Mouse (Mus musculus) hindbrain, embryonic 14.5 days (tissue): Measurements from ENCODE around the gene Rwdd2a. TPM values are rescaled to one million over a fixed set of nuclear protein-coding genes. Genes with fewer than 3 reads are reported as not detected.

Experiments
- ATAC-seq: fragments of 200-750 bp; cut with Nextera tagmentation; 2 replicates; pipeline ENCODE4 v1.8.0; 2017; ENCODE audit warnings: moderate number of reproducible peaks, mild to moderate bottlenecking, moderate TSS enrichment, moderate library complexity; ENCODE audit not compliant: low FRiP score
- DNase-seq: peaks from one replicate; pipeline ENCODE4 v3.0.0-alpha.2; 2015; ENCODE audit warnings: low spot score
- H3K27ac ChIP-seq: fragments of 300-500 bp; sonication (generic); 2 replicates; pipeline ENCODE4 v1.5.1; 2014; ENCODE audit warnings: mild to moderate bottlenecking, moderate library complexity
- H3K27me3 ChIP-seq: fragments of 300-500 bp; sonication (generic); 2 replicates; pipeline ENCODE4 v1.6.1; 2014; ENCODE audit warnings: mild to moderate bottlenecking, low read length, mixed read lengths; ENCODE audit not compliant: control insufficient read depth, insufficient read depth
- H3K36me3 ChIP-seq: fragments of 300-500 bp; sonication (generic); replicated peaks from 2 replicates; pipeline ENCODE4 v1.6.1; 2014; ENCODE audit not compliant: control insufficient read depth, insufficient read depth
- H3K4me1 ChIP-seq: fragments of 300-500 bp; sonication (generic); replicated peaks from 2 replicates; pipeline ENCODE4 v1.6.1; 2014; ENCODE audit warnings: antibody characterized with exemption, low read length, mixed read lengths; ENCODE audit not compliant: control insufficient read depth, insufficient read depth
- H3K4me2 ChIP-seq: fragments of 300-500 bp; sonication (generic); replicated peaks from 2 replicates; pipeline ENCODE4 v1.6.1; 2014; ENCODE audit warnings: mild to moderate bottlenecking, moderate library complexity
- H3K4me3 ChIP-seq: fragments of 300-500 bp; sonication (generic); replicated peaks from 2 replicates; pipeline ENCODE4 v1.5.1; 2014; ENCODE audit warnings: mild to moderate bottlenecking, low read length
- H3K9ac ChIP-seq: fragments of 300-500 bp; sonication (generic); 2 replicates; pipeline ENCODE4 v1.6.1; 2014
- H3K9me3 ChIP-seq: fragments of 300-500 bp; sonication (generic); 2 replicates; pipeline ENCODE4 v1.6.1; 2016; ENCODE audit warnings: low read length; ENCODE audit not compliant: control insufficient read depth
- WGBS: fragments of 180-500 bp; shearing (Covaris S2); extraction: QIAGEN DNeasy Blood & Tissue Kit; methylation state at CpG from one replicate; pipeline ENCODE4 v1.1.7; 2014; 5-methylcytosine and 5-hydroxymethylcytosine counted together
- polyA plus RNA-seq: library from polyadenylated mRNA; unstranded; fragments of >200 nt; fragmentation: Nextera tagmentation; extraction: Ambion mirVana; gene quantifications from 2 replicates; pipeline ENCODE4 v1.2.1, GENCODE M21; 2014

Gene Rwdd2a
- polyA plus RNA-seq, 1 experiment from 2014 or later, result 26.6 TPM

GRCm38 (mm10) chr9:86554641-86555040, 17.1 kb upstream of the Rwdd2a start:
- no peak overlapping the region for H3K9ac ChIP-seq
- H3K4me1 ChIP-seq, result no peaks in the 10 kb centered on the region
- no peak overlapping the region for H3K27ac ChIP-seq
- WGBS, result 91% methylated on average over 4 of the region's 4 CpGs
- H3K4me3 ChIP-seq, result no peak overlapping the region
- DNase-seq (no peak), ATAC-seq (no peak)
- no peaks in the 10 kb centered on the region for H3K27me3 ChIP-seq
- no peak overlapping the region for H3K4me2 ChIP-seq
- no peaks in the 10 kb centered on the region for H3K9me3 ChIP-seq
- peaks cover 91% of the 10 kb centered on the region for H3K36me3 ChIP-seq

- Histone ChIP-seq H3K9ac (no peak overlapping the region), H3K36me3 (peaks cover 94% of the 10 kb centered on the region), H3K27me3 (no peaks in the 10 kb centered on the region), H3K4me2 (no peak overlapping the region), H3K9me3 (no peaks in the 10 kb centered on the region), H3K4me3 (no peak overlapping the region), H3K4me1 (no peaks in the 10 kb centered on the region), H3K27ac (no peak overlapping the region)
- ATAC-seq (no peak), DNase-seq (no peak)
- WGBS, result 89% methylated on average over 3 of the region's 3 CpGs
Observed at GRCm38 (mm10) chr9:86560543-86560942, 11.2 kb upstream of the Rwdd2a start.

GRCm38 (mm10) chr9:86569314-86569910, 2.4 kb upstream of the Rwdd2a start:
- peaks cover 50% of the 10 kb centered on the region for H3K36me3 ChIP-seq
- 84% methylated on average over 3 of the region's 3 CpGs for WGBS
- peaks cover 9% of the 10 kb centered on the region for H3K4me1 ChIP-seq
- no peak for ATAC-seq
- no peaks in the 10 kb centered on the region for H3K27me3 ChIP-seq
- no peaks in the 10 kb centered on the region for H3K9me3 ChIP-seq
- no peak overlapping the region for H3K9ac ChIP-seq
- no peak overlapping the region for H3K4me3 ChIP-seq
- no peak overlapping the region for H3K27ac ChIP-seq
- no peak overlapping the region for H3K4me2 ChIP-seq
- no peak for DNase-seq

GRCm38 (mm10) chr9:86570261-86570890, 1.4 kb upstream of the Rwdd2a start:
- no peaks in the 10 kb centered on the region for H3K9me3 ChIP-seq
- peak overlapping the region; percentile 99 for H3K4me2 ChIP-seq
- DNase-seq (no peak), ATAC-seq (no peak)
- H3K4me1 ChIP-seq, result peaks cover 9% of the 10 kb centered on the region
- H3K36me3 ChIP-seq, result peaks cover 40% of the 10 kb centered on the region
- H3K9ac ChIP-seq, result peak overlapping the region; percentile 68
- H3K27me3 ChIP-seq, result no peaks in the 10 kb centered on the region
- WGBS, result 80% methylated on average over 10 of the region's 10 CpGs
- H3K4me3 ChIP-seq, result peak overlapping the region; percentile 78
- H3K27ac ChIP-seq, result no peak overlapping the region

GRCm38 (mm10) chr9:86570946-86571345, 845 bp upstream of the Rwdd2a start:
- peaks cover 9% of the 10 kb centered on the region for H3K4me1 ChIP-seq
- no peak for ATAC-seq
- DNase-seq, result no peak

GRCm38 (mm10) chr9:86572196-86572595, 405 bp downstream of the Rwdd2a start:
- H3K4me1 ChIP-seq, result peaks cover 9% of the 10 kb centered on the region

More at GRCm38 (mm10) chr9:86570946-86571345, 845 bp upstream of the Rwdd2a start:
- peaks cover 35% of the 10 kb centered on the region for H3K36me3 ChIP-seq
- no peaks in the 10 kb centered on the region for H3K9me3 ChIP-seq
- H3K27me3 ChIP-seq, result no peaks in the 10 kb centered on the region
- 22% methylated on average over 8 of the region's 8 CpGs for WGBS
- H3K4me3 ChIP-seq, result peak overlapping the region; percentile 78
- no peak overlapping the region for H3K27ac ChIP-seq
- peak overlapping the region; percentile 99 for H3K4me2 ChIP-seq
- peak overlapping the region; percentile 68 for H3K9ac ChIP-seq

GRCm38 (mm10) chr9:86572636-86573291, 973 bp downstream of the Rwdd2a start:
- peak overlapping the region; percentile 78 for H3K4me3 ChIP-seq
- H3K4me1 ChIP-seq, result peaks cover 9% of the 10 kb centered on the region
- H3K4me2 ChIP-seq, result peak overlapping the region; percentile 99
- peaks cover 17% of the 10 kb centered on the region for H3K36me3 ChIP-seq
- no peak overlapping the region for H3K27ac ChIP-seq
- H3K27me3 ChIP-seq, result no peaks in the 10 kb centered on the region
- peak overlapping the region; percentile 68; the same call in 1 of the 2 replicates for H3K9ac ChIP-seq
- DNase-seq (peak; percentile 75), ATAC-seq (no peak)
- H3K9me3 ChIP-seq, result no peaks in the 10 kb centered on the region
- WGBS, result 9% methylated on average over 13 of the region's 13 CpGs

More at GRCm38 (mm10) chr9:86572196-86572595, 405 bp downstream of the Rwdd2a start:
- H3K27ac ChIP-seq, result no peak overlapping the region
- H3K27me3 ChIP-seq, result no peaks in the 10 kb centered on the region
- 1% methylated on average over 25 of the region's 25 CpGs for WGBS
- peaks cover 22% of the 10 kb centered on the region for H3K36me3 ChIP-seq
- H3K4me2 ChIP-seq, result peak overlapping the region; percentile 99
- DNase-seq (no peak), ATAC-seq (no peak; the same call in 1 of the 2 replicates)
- H3K9ac ChIP-seq, result peak overlapping the region; percentile 68
- H3K4me3 ChIP-seq, result peak overlapping the region; percentile 78
- H3K9me3 ChIP-seq, result no peaks in the 10 kb centered on the region

GRCm38 (mm10) chr9:86573616-86574303, 2.0 kb downstream of the Rwdd2a start:
- H3K27me3 ChIP-seq, result no peaks in the 10 kb centered on the region
- no peak for ATAC-seq
- peaks cover 9% of the 10 kb centered on the region for H3K4me1 ChIP-seq
- H3K27ac ChIP-seq, result no peak overlapping the region
- DNase-seq, result no peak
- no peak overlapping the region for H3K9ac ChIP-seq
- H3K4me2 ChIP-seq, result no peak overlapping the region
- WGBS, result 89% methylated on average over 20 of the region's 20 CpGs
- H3K4me3 ChIP-seq, result no peak overlapping the region
- peaks cover 9% of the 10 kb centered on the region; the same call in 1 of the 2 replicates for H3K36me3 ChIP-seq
- H3K9me3 ChIP-seq, result no peaks in the 10 kb centered on the region

- Histone ChIP-seq H3K4me3 (no peak overlapping the region), H3K27me3 (no peaks in the 10 kb centered on the region), H3K4me1 (peaks cover 9% of the 10 kb centered on the region), H3K9ac (no peak overlapping the region), H3K4me2 (no peak overlapping the region), H3K36me3 (no peaks in the 10 kb centered on the region), H3K9me3 (no peaks in the 10 kb centered on the region), H3K27ac (no peak overlapping the region)
- DNase-seq (no peak), ATAC-seq (no peak)
- 93% methylated on average over 6 of the region's 6 CpGs for WGBS
Observed at GRCm38 (mm10) chr9:86575178-86575577, 3.4 kb downstream of the Rwdd2a start.
